8 mouse cellular contexts compared by ENCODE assay signal in the genomic region with DNA sequence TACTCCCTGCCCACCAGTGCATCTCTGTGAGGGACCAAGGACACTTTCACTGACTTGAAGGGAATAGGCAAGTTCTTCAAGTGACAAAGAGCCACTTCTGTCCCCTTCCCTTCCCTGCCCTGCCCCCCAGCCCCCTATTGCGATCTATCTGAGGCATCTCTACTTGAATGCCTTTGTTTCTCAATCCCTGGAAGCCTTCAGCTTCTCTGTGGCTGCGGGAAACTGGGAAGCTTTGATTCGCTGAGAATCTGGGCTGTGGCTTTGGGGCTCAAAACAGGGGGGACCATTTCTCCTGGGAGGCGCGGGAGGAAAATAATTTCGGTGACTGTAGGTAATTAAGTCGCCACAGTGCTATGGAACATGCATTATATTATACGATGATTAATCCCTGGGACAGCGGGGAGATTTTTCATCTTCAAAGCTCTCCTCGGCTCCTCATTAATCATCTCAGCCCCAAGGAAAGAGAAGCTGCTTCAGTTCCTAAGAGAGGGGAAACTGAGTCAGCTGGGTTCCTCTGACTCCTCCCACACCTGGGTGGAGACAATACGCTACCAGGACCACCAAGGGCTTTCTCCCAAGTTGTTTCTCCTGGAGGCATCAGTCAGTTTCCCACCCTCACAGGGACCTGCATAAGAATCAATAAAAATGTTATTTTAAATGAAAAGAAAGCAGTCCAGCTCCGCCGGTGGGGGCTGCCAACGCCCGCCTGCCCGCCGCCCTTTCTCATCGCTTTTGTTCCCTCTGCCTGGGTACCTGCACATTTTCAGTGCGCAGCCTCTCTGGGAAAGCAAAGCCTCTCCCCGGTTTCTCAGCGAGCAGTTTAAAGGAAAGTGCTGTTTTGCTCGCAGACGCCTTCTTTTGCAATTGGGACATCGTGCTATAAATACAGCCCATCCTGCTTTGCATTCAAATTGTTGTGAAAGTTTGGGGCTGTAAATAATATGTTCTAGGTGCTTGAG. TPM values are rescaled to one million over a fixed set of nuclear protein-coding genes. Genes with fewer than 3 reads are reported as not detected.
DNase-seq lines count a peak whose midpoint lies in the region; ATAC-seq and TF ChIP-seq lines count a peak whose summit lies in the region.

No protein-coding gene starts in this region.

- H3K27me3 ChIP-seq in forebrain, postnatal 0 days (ENCODE audit: insufficient read depth, low read length), result no peaks in the 10 kb centered on the region
- H3K27me3 ChIP-seq in limb, embryonic 13.5 days, result peaks cover 13% of the 10 kb centered on the region; the same call in 1 of the 2 replicates

- peaks cover 17% of the 10 kb centered on the region for H3K4me1 ChIP-seq in forebrain, postnatal 0 days (ENCODE audit: insufficient read depth)
- peaks cover 10% of the 10 kb centered on the region for H3K4me1 ChIP-seq in limb, embryonic 13.5 days

- peak overlapping the region; percentile 66 for H3K27ac ChIP-seq in forebrain, postnatal 0 days (ENCODE audit: low read depth, low read length)
- H3K27ac ChIP-seq in limb, embryonic 13.5 days, result no peak overlapping the region

- peak overlapping the region; percentile 13; the same call in 1 of the 2 replicates for H3K4me3 ChIP-seq in forebrain, postnatal 0 days (ENCODE audit: low read depth, low read length)
- H3K4me3 ChIP-seq in limb, embryonic 13.5 days, result peak overlapping the region; percentile 30

- peak overlapping the region; percentile 43 for H3K4me2 ChIP-seq in forebrain, postnatal 0 days (ENCODE audit: low read depth)
- peak overlapping the region; percentile 66 for H3K4me2 ChIP-seq in limb, embryonic 13.5 days (replicated peaks)

- DNase-seq in layer of hippocampus, adult 11-12 months (ENCODE audit: low spot score), result peak; percentile 31
- no peak for DNase-seq in layer of hippocampus, postnatal 14 days (ENCODE audit: low spot score in 2 of 2)
- DNase-seq in forebrain, postnatal 0 days, result peak; percentile 75
- DNase-seq in right cerebral cortex, postnatal 10 days (ENCODE audit: low spot score in 2 of 2), result peak; percentile 62 to 76
- DNase-seq in yolk sac, embryonic 10.5 days (ENCODE audit: low spot score), result no peak
- DNase-seq in kidney, adult 8-10 months, result no peak

- H3K9me3 ChIP-seq in forebrain, postnatal 0 days (ENCODE audit: low read length), result no peaks in the 10 kb centered on the region
- H3K9me3 ChIP-seq in limb, embryonic 13.5 days, result no peaks in the 10 kb centered on the region

- ATAC-seq in forebrain, postnatal 0 days, result peak; percentile 80
- no peak for ATAC-seq in limb, embryonic 13.5 days (ENCODE audit: low FRiP score, low read depth)
- ATAC-seq in erythroid progenitor cell, adult 5-6 weeks (replicated peaks; ENCODE audit: low FRiP score, poor library complexity, severe bottlenecking), result no peak

- 2% methylated on average over 24 of the region's 24 CpGs for WGBS in forebrain, postnatal 0 days
- WGBS in limb, embryonic 13.5 days, result 5% methylated on average over 24 of the region's 24 CpGs

- no peak for TF ChIP-seq CTCF in forebrain, postnatal 0 days (IDR thresholded peaks at IDR 0.05; ENCODE audit: low read depth)

- peak overlapping the region; percentile 37 for H3K9ac ChIP-seq in forebrain, postnatal 0 days
- H3K9ac ChIP-seq in limb, embryonic 13.5 days, result peak overlapping the region; percentile 32

- no peaks in the 10 kb centered on the region for H3K36me3 ChIP-seq in forebrain, postnatal 0 days (ENCODE audit: insufficient read depth)
- H3K36me3 ChIP-seq in limb, embryonic 13.5 days, result no peaks in the 10 kb centered on the region

RNA-seq across cellular contexts. Expression of a gene that starts 14.1 kb away (rescaled TPM):
- total RNA-seq in layer of hippocampus, postnatal 14 days (2021), result not detected
- not detected in 2 replicates for total RNA-seq in forebrain, postnatal 0 days (2014; rRNA removed)
- not detected in 2 replicates for polyA plus RNA-seq in forebrain, postnatal 0 days (2015; fragmentation: Nextera tagmentation; extraction: Ambion mirVana)
- polyA plus RNA-seq in limb, embryonic 13.5 days (2015; fragmentation: Nextera tagmentation; extraction: Ambion mirVana), result not detected in 2 replicates
- 101 and 177 TPM in 2 replicates for total RNA-seq in erythroid progenitor cell, adult 5-6 weeks (2015; ENCODE audit: low replicate concordance)
- total RNA-seq in erythroid progenitor cell, adult 5-6 weeks (2017; ENCODE audit: low replicate concordance), result 56.2 and 62.5 TPM in 2 replicates

Comparison
In these comparisons a context has a peak if more than half of its experiments do, and no peak if none do; other contexts are left out.
1. DNase-seq: peak in layer of hippocampus, adult 11-12 months (single experiment), forebrain, postnatal 0 days (single experiment) and right cerebral cortex, postnatal 10 days (2 of 2); none in layer of hippocampus, postnatal 14 days (0 of 2), yolk sac, embryonic 10.5 days (single experiment) and kidney, adult 8-10 months (0 of 2).
2. RNA of a gene that starts 14.1 kb away (total RNA-seq): 56.2 to 177 TPM in erythroid progenitor cell, adult 5-6 weeks; not detected in forebrain, postnatal 0 days and not detected in layer of hippocampus, postnatal 14 days; every median in the first group is over 10 times any median in the second.